Mouse (Mus musculus) brain, embryonic 14.5 days (tissue): ENCODE data around the gene Tctex1d4.

Experiments
- CTCF ChIP-seq: fragments of 200-500 bp; IDR thresholded peaks from 2 replicates; pipeline ENCODE4 v1.5.1; 2012; ENCODE audit warnings: inconsistent platforms, mild to moderate bottlenecking, moderate library complexity, borderline replicate concordance; ENCODE audit not compliant: insufficient read depth, insufficient read length; ENCODE audit errors: extremely low read depth
- POLR2A ChIP-seq: fragments of 200-500 bp; IDR thresholded peaks from 2 replicates; pipeline ENCODE4 v1.6.1; 2012; ENCODE audit warnings: mild to moderate bottlenecking, inconsistent platforms, borderline replicate concordance; ENCODE audit not compliant: poor library complexity, insufficient read depth, insufficient read length, severe bottlenecking; ENCODE audit errors: extremely low read depth

DNA sequence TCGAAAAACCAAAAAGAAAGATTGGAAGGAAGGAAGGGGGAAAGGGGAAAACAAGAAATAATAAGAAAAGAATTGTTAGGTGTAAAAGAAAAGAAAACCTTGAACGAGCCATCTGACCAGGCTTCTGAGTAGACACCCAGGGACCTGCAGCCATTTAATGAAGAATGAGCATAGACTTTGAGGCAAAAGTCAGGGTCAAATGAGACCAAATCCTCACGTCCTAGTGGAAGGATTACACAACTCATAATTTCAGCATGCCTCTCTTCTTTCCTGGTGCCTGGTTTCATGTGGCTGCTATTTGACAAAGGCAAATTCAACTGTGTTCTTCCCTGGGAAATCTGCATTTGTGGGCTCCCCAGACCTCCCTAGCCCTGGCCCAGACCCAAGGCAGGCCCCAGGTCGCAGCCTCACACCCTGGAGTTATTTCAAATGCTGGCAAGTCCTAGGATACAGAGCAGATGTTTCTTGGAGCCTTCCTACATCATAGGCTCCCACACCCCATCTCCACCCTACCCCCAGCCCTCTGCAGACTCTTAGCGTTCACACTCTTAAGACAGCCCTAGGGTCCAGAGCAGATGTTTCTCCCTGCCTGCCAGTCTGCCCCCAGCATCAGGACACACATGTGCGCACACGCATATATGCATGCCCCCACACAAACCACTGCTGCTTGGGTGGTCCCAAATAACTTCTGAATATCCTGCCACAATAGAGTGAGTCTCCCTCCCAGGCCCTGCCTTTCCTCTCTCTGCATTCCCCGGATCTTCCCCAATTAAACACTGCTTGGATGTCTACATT lies 28.4 kb upstream of the Tctex1d4 start:
- TF ChIP-seq POLR2A (no peak), CTCF (no peak)
